Mouse (Mus musculus) right cerebral cortex, adult 2 months (tissue): ENCODE measurements around the gene Pkig.

Experiments
- DNase-seq, 2 experiments: peaks; one replicate each; pipeline ENCODE4 v3.0.0; 2021 to 2022; ENCODE audit warnings: low spot score in 2 of 2

Gene Pkig

GRCm38 (mm10) chr2:163756723-163757122, 98.5 kb downstream of the Pkig start:
- DNase-seq, result no peak

- DNase-seq, result no peak
Measured at GRCm38 (mm10) chr2:163758146-163758545, 100.0 kb downstream of the Pkig start.

GRCm38 (mm10) chr2:163760589-163760988, 102.4 kb downstream of the Pkig start:
- no peak for DNase-seq

GRCm38 (mm10) chr2:163761402-163761801, 103.2 kb downstream of the Pkig start:
- DNase-seq, result no peak

GRCm38 (mm10) chr2:163766261-163766660, 108.1 kb downstream of the Pkig start:
- DNase-seq, result no peak

GRCm38 (mm10) chr2:163766890-163767289, 108.7 kb downstream of the Pkig start:
- DNase-seq, result no peak

- no peak for DNase-seq
Measured at GRCm38 (mm10) chr2:163770731-163771130, 112.5 kb downstream of the Pkig start.
